Mouse (Mus musculus): Measurements from ENCODE around the gene Gm45234.

DNA sequence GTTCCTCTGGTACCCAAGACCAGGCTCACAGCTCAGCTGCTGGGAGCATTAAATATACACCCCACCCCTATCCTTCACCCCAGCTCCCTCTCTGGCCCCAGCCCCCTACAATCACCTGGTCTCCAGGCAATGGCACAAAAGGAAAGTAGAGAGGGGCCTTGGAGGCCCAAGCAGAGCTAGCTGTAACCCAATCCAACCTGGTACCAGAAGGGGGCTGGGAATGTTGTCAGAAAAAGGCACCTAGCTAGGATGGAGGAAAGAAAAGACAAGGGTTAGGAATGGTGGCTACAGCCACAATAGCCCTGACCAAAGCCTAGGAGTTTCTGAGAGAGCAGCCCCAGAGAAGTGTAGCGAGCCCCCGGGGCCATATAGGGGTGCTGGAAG is 3.0 kb upstream of the Gm45234 start:
- TF ChIP-seq CTCF (IDR thresholded peaks at IDR 0.05; ENCODE audit: borderline replicate concordance, extremely low read depth, insufficient read depth, insufficient read length) (no peak), POLR2A (IDR thresholded peaks at IDR 0.05; ENCODE audit: borderline replicate concordance, extremely low read depth, insufficient read depth, insufficient read length, poor library complexity, severe bottlenecking) (no peak)
